Mouse (Mus musculus) stomach, postnatal 0 days (tissue): ENCODE data around the gene Pear1. TPM values are rescaled to one million over a fixed set of nuclear protein-coding genes. Genes with fewer than 3 reads are reported as not detected.

Experiments used
- ATAC-seq: fragments of 200-750 bp; cut with Nextera tagmentation; 2 replicates; pipeline ENCODE4 v1.8.0; 2017; ENCODE audit not compliant: low FRiP score, low TSS enrichment
- DNase-seq: peaks from one replicate; pipeline ENCODE4 v3.0.0-alpha.2; 2016; ENCODE audit warnings: low spot score
- H3K27ac ChIP-seq: fragments of 300-500 bp; sonication (generic); replicated peaks from 2 replicates; pipeline ENCODE4 v1.5.1; 2014; ENCODE audit warnings: mild to moderate bottlenecking, control low read depth
- H3K27me3 ChIP-seq: fragments of 300-500 bp; sonication (generic); 2 replicates; pipeline ENCODE4 v1.6.1; 2014; ENCODE audit warnings: low read length; ENCODE audit not compliant: control insufficient read depth, insufficient read depth
- H3K36me3 ChIP-seq: fragments of 300-500 bp; sonication (generic); 2 replicates; pipeline ENCODE4 v1.6.1; 2014; ENCODE audit warnings: low read length, mixed read lengths; ENCODE audit not compliant: control insufficient read depth, insufficient read depth
- H3K4me1 ChIP-seq: fragments of 300-500 bp; sonication (generic); replicated peaks from 2 replicates; pipeline ENCODE4 v1.6.1; 2014; ENCODE audit warnings: antibody characterized with exemption; ENCODE audit not compliant: control insufficient read depth, insufficient read depth
- H3K4me2 ChIP-seq: fragments of 300-500 bp; sonication (generic); replicated peaks from 2 replicates; pipeline ENCODE4 v1.6.1; 2014; ENCODE audit warnings: low read depth, mild to moderate bottlenecking, control low read depth, moderate library complexity
- H3K4me3 ChIP-seq: fragments of 300-500 bp; sonication (generic); 2 replicates; pipeline ENCODE4 v1.5.1; 2014; ENCODE audit warnings: low read depth, low read length, control low read depth
- H3K9ac ChIP-seq: fragments of 300-500 bp; sonication (generic); 2 replicates; pipeline ENCODE4 v1.6.1; 2014; ENCODE audit warnings: mild to moderate bottlenecking, low read length, control low read depth, mixed read lengths
- H3K9me3 ChIP-seq: fragments of 300-500 bp; sonication (generic); 2 replicates; pipeline ENCODE4 v1.6.1; 2016; ENCODE audit warnings: low read length; ENCODE audit not compliant: control insufficient read depth
- CTCF ChIP-seq: IDR thresholded peaks from 2 replicates; pipeline ENCODE4 v1.5.1; 2016; ENCODE audit warnings: antibody characterized with exemption, low read depth, mild to moderate bottlenecking, moderate library complexity
- EP300 ChIP-seq: optimal IDR thresholded peaks from 2 replicates; pipeline ENCODE3; 2016; ENCODE audit warnings: antibody characterized with exemption
- WGBS: fragments of 180-500 bp; shearing (Covaris S2); extraction: QIAGEN DNeasy Blood & Tissue Kit; methylation state at CpG from one replicate; pipeline ENCODE4 v1.1.7; 2014; 5-methylcytosine and 5-hydroxymethylcytosine counted together
- polyA plus RNA-seq: library from polyadenylated mRNA; unstranded; fragments of >200 nt; fragmentation: Nextera tagmentation; extraction: Ambion mirVana; gene quantifications from 2 replicates; pipeline ENCODE4 v1.2.1, GENCODE M21; 2015

The Pear1 gene
- polyA plus RNA-seq, 1 experiment from 2014 or later: 6.1 TPM

DNA sequence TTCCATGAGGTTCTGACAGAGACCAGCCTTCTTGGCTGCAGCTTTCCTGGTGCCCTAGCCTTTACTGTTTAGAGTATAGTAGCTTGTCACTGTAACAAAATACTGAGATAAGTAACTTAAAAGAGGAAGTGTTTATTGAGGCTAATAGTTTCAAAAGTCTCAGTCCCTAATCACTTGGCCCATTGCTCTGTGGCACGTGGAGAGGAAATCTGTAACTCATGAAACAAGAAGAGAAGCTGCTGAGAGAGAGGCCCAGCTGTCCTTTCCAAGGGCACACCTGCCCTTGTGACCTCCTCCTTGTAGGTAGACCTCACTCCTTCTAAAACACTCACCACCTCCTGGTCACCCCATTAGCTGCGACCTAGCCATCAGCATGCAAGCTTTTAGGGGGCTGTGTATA is 105.6 kb downstream of the Pear1 start:
- TF ChIP-seq CTCF (no peak), EP300 (no peak)
- Histone ChIP-seq H3K4me1 (no peaks in the 10 kb centered on the region), H3K27me3 (no peaks in the 10 kb centered on the region), H3K27ac (no peak overlapping the region), H3K4me3 (no peak overlapping the region), H3K36me3 (peaks cover 40% of the 10 kb centered on the region), H3K9me3 (no peaks in the 10 kb centered on the region), H3K4me2 (no peak overlapping the region), H3K9ac (no peak overlapping the region)
- peak; percentile 10 for DNase-seq
- 69% methylated on average over 2 of the region's 2 CpGs for WGBS
- no peak for ATAC-seq

Other genes with a start within 250 kb of the Pear1 start
- 5.9 and 6.1 TPM in 2 replicates for gene Arhgef11, start 206.7 kb downstream of the Pear1 start, polyA plus RNA-seq
- 0.29 and 0.38 TPM in 2 replicates for gene Lrrc71, start 75.7 kb downstream of the Pear1 start, polyA plus RNA-seq
- gene Ntrk1, start 29.1 kb downstream of the Pear1 start, polyA plus RNA-seq: 0.39 and 0.41 TPM in 2 replicates
- gene Insrr, start 27.4 kb downstream of the Pear1 start, polyA plus RNA-seq: 0.18 and 0.19 TPM in 2 replicates
- gene Sh2d2a, start 22.4 kb upstream of the Pear1 start, polyA plus RNA-seq: 0.08 and 0.11 TPM in 2 replicates
- 7.1 and 8.0 TPM in 2 replicates for gene Prcc, start 61.3 kb upstream of the Pear1 start, polyA plus RNA-seq
- 165 and 168 TPM in 2 replicates for gene Hdgf, start 82.0 kb upstream of the Pear1 start, polyA plus RNA-seq
- gene Mrpl24, start 95.2 kb upstream of the Pear1 start, polyA plus RNA-seq: 61.4 and 63.4 TPM in 2 replicates
- 20.2 and 21.5 TPM in 2 replicates for gene Isg20l2, start 106.0 kb upstream of the Pear1 start, polyA plus RNA-seq
- gene Rrnad1, start 106.4 kb upstream of the Pear1 start, polyA plus RNA-seq: 7.1 and 7.6 TPM in 2 replicates
- 40.4 and 44.3 TPM in 2 replicates for gene Crabp2, start 124.4 kb upstream of the Pear1 start, polyA plus RNA-seq
- 5.3 and 5.7 TPM in 2 replicates for gene Nes, start 146.8 kb upstream of the Pear1 start, polyA plus RNA-seq
- 0.08 and 0.18 TPM in 2 replicates for gene Bcan, start 175.9 kb upstream of the Pear1 start, polyA plus RNA-seq
- not detected in 2 replicates for gene Hapln2, start 203.3 kb upstream of the Pear1 start, polyA plus RNA-seq
- gene Gpatch4, start 218.8 kb upstream of the Pear1 start, polyA plus RNA-seq: 17.4 and 19.2 TPM in 2 replicates
- 134 and 142 TPM in 2 replicates for gene Naxe, start 234.2 kb upstream of the Pear1 start, polyA plus RNA-seq